Mouse (Mus musculus): ENCODE measurements around the gene Anapc15. TPM values are rescaled to one million over a fixed set of nuclear protein-coding genes. Genes with fewer than 3 reads are reported as not detected.

Gene Anapc15
- total RNA-seq (2014; rRNA removed) (49.9 and 56.9 TPM in 2 replicates), polyA plus RNA-seq (2015; fragmentation: Nextera tagmentation; extraction: Ambion mirVana) (62.7 and 68.3 TPM in 2 replicates)

DNA sequence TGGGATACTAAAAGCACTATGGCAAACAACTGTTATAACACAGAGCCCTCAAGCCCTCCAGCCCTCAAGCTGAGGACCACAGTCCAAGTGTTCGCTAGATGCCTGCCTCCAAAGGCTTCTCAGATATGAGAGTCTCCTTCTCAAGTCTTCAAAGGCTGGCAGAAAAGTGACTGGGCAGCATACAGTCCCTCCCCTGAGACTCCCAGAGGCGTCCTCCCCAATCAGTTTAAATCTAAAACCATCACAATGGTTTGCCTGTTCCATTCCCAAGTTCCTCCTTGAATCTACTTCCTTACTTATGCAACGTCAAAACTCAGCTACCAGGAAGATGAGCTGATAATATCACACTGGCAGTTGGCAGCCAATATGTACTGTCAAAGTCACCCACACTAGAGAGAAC, at the start of gene Anapc15:
Gene Anapc15 (plus strand): TSS at position 301 of the 400 bp plus-strand sequence.
- DNase-seq (ENCODE audit: low spot score): no peak
- Histone ChIP-seq H3K9ac (replicated peaks; ENCODE audit: low read length, poor library complexity, severe bottlenecking) (no peak within 1 kb of the TSS), H3K4me3 (ENCODE audit: low read depth, low read length) (no peak within 1 kb of the TSS), H3K27ac (ENCODE audit: low read depth, low read length) (no peak within 1 kb of the TSS), H3K9me3 (ENCODE audit: low read length) (no peaks in the 10 kb centered on the region), H3K27me3 (ENCODE audit: insufficient read depth, low read length) (no peaks in the 10 kb centered on the region), H3K4me1 (ENCODE audit: insufficient read depth, low read length) (no peaks in the 10 kb centered on the region), H3K36me3 (ENCODE audit: insufficient read depth, low read length) (no peaks in the 10 kb centered on the region), H3K4me2 (ENCODE audit: low read depth, low read length, poor library complexity, severe bottlenecking) (no peak within 1 kb of the TSS)
- TF ChIP-seq CTCF (IDR thresholded peaks at IDR 0.05): no peak
- 78% methylated on average over 3 of the region's 3 CpGs for WGBS
- no peak for ATAC-seq (ENCODE audit: low FRiP score)

DNA sequence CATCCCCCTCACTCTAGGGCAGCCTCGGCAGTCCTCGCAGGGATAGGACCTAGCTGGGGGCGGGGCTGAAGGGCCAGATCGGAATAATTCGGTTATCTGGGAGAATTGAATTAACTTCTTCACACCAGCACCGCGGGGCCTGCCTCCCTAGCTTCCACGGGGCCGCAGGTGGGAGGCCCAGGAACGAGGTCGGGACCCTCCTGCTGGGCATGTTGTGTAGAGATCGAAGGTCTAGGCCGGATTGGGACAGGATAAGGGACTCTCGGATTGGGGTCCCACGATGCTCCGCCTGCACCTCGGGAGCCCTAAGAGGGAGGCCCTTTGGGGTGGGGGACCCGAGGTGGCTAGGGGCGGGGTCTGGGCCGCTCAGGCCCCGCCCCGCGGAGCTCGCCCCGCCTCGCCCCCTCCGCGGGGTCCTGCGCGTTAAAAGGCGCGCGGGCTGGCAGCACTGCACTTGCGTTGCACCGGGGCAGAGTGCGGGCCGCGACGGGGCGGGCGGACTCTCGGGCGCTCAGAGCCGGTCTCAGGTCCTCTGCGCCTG, 45.6 kb upstream of the Anapc15 start, which contains the start of gene Phox2a:
Gene Phox2a (plus strand): TSS at position 453 of the 541 bp plus-strand sequence.
- H3K27ac ChIP-seq (ENCODE audit: low read depth, low read length): no peak within 1 kb of the TSS
- WGBS: under 1% methylated on average over 29 of the region's 45 CpGs
- no peak for TF ChIP-seq CTCF (IDR thresholded peaks at IDR 0.05)
- H3K4me3 ChIP-seq (ENCODE audit: low read depth, low read length): peak within 1 kb of the TSS; percentile 25
- peaks cover 60% of the 10 kb centered on the region for H3K27me3 ChIP-seq (ENCODE audit: insufficient read depth, low read length)
- H3K36me3 ChIP-seq (ENCODE audit: insufficient read depth, low read length): no peaks in the 10 kb centered on the region
- no peaks in the 10 kb centered on the region for H3K4me1 ChIP-seq (ENCODE audit: insufficient read depth, low read length)
- no peak for DNase-seq (ENCODE audit: low spot score)
- H3K9ac ChIP-seq (replicated peaks; ENCODE audit: low read length, poor library complexity, severe bottlenecking): no peak within 1 kb of the TSS
- no peak for ATAC-seq (ENCODE audit: low FRiP score)
- peak within 1 kb of the TSS; percentile 10 for H3K4me2 ChIP-seq (ENCODE audit: low read depth, low read length, poor library complexity, severe bottlenecking)
- no peaks in the 10 kb centered on the region for H3K9me3 ChIP-seq (ENCODE audit: low read length)

DNA sequence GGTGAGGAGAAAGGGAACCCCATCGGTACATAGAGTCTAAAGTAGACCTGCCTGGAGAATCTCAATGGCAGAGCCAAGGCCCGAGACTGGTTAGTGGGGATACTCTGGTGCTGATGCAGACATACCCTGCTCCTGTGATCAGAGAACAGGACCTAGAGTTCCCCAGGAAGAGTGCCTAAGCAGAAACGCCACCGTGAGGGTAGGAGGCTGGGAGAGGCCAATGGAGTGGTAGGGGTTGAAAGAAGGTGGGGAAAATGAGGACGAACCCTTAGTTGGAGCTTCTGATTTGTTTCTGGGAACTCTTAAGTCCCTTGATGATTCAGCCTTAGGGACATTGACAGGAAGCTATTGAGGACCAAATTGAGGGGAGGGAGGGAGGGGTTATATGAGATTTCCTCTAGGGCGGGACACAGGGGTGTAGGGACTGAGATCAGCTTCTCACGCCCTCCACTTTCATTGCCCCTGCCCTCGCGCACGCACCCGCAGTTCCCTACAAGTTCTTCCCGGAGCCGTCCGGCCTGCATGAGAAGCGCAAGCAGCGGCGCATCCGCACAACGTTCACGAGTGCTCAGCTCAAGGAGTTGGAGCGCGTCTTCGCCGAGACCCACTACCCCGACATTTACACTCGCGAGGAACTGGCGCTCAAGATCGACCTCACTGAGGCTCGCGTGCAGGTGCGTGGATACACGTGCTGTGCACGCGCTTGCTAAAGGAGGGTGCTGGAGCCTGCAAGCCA, 43.1 kb upstream of the Anapc15 start:
- H3K4me2 ChIP-seq (ENCODE audit: low read depth, low read length, poor library complexity, severe bottlenecking): peak overlapping the region; percentile 52
- no peaks in the 10 kb centered on the region for H3K9me3 ChIP-seq (ENCODE audit: low read length)
- no peak overlapping the region for H3K27ac ChIP-seq (ENCODE audit: low read depth, low read length)
- no peak for ATAC-seq (ENCODE audit: low FRiP score)
- H3K4me3 ChIP-seq (ENCODE audit: low read depth, low read length): peak overlapping the region; percentile 31
- peaks cover 68% of the 10 kb centered on the region for H3K27me3 ChIP-seq (ENCODE audit: insufficient read depth, low read length)
- no peak overlapping the region for H3K9ac ChIP-seq (replicated peaks; ENCODE audit: low read length, poor library complexity, severe bottlenecking)
- WGBS: 4% methylated on average over 35 of the region's 35 CpGs
- DNase-seq (ENCODE audit: low spot score): no peak
- no peaks in the 10 kb centered on the region for H3K36me3 ChIP-seq (ENCODE audit: insufficient read depth, low read length)
- no peak for TF ChIP-seq CTCF (IDR thresholded peaks at IDR 0.05)
- H3K4me1 ChIP-seq (ENCODE audit: insufficient read depth, low read length): no peaks in the 10 kb centered on the region

DNA sequence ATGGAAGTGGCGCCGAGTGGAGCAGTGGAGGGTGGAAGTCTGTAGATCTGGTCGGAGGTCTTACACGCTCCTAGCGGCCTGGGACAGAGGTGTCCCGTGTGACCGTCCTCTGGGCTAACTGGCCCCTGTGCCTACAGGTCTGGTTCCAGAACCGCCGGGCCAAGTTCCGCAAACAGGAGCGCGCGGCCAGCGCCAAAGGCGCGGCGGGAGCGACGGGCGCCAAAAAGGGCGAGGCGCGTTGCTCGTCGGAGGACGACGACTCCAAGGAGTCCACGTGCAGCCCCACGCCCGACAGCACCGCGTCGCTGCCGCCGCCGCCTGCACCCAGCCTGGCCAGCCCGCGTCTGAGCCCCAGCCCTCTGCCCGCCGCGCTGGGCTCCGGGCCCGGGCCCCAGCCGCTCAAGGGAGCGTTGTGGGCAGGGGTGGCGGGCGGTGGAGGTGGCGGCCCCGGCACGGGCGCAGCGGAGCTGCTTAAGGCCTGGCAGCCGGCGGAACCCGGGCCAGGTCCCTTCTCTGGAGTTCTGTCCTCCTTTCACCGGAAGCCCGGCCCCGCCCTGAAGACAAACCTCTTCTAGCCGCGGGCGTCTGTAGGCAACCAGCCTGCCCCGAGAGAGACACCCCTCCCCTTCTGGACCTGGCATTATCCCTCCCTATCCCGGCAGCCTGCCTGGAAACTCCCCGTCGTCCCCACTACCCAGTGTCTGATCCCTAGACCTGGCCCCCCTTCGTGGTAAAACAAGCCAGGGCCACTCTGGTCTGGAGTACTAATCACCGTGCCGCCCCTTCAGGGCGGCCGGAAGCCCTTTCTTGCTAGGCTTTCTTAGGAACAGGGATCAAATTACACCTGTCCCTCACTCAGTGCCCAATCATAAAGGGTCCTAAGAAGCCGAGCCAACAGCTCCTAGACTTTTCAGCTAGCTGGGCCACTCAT, 41.7 kb upstream of the Anapc15 start:
- Histone ChIP-seq H3K27ac (ENCODE audit: low read depth, low read length) (no peak overlapping the region), H3K9me3 (ENCODE audit: low read length) (no peaks in the 10 kb centered on the region), H3K4me2 (ENCODE audit: low read depth, low read length, poor library complexity, severe bottlenecking) (peak overlapping the region; percentile 48), H3K36me3 (ENCODE audit: insufficient read depth, low read length) (no peaks in the 10 kb centered on the region), H3K4me1 (ENCODE audit: insufficient read depth, low read length) (no peaks in the 10 kb centered on the region), H3K4me3 (ENCODE audit: low read depth, low read length) (peak overlapping the region; percentile 31), H3K9ac (replicated peaks; ENCODE audit: low read length, poor library complexity, severe bottlenecking) (0 out of 2 replicates have a peak overlapping the region, but pooled peaks have one; percentile 19), H3K27me3 (ENCODE audit: insufficient read depth, low read length) (peaks cover 62% of the 10 kb centered on the region)
- under 1% methylated on average over 59 of the region's 71 CpGs for WGBS
- DNase-seq (ENCODE audit: low spot score): peak; percentile 40
- no peak for TF ChIP-seq CTCF (IDR thresholded peaks at IDR 0.05)
- peak; percentile 52; the same call in 1 of the 2 replicates for ATAC-seq (ENCODE audit: low FRiP score)

DNA sequence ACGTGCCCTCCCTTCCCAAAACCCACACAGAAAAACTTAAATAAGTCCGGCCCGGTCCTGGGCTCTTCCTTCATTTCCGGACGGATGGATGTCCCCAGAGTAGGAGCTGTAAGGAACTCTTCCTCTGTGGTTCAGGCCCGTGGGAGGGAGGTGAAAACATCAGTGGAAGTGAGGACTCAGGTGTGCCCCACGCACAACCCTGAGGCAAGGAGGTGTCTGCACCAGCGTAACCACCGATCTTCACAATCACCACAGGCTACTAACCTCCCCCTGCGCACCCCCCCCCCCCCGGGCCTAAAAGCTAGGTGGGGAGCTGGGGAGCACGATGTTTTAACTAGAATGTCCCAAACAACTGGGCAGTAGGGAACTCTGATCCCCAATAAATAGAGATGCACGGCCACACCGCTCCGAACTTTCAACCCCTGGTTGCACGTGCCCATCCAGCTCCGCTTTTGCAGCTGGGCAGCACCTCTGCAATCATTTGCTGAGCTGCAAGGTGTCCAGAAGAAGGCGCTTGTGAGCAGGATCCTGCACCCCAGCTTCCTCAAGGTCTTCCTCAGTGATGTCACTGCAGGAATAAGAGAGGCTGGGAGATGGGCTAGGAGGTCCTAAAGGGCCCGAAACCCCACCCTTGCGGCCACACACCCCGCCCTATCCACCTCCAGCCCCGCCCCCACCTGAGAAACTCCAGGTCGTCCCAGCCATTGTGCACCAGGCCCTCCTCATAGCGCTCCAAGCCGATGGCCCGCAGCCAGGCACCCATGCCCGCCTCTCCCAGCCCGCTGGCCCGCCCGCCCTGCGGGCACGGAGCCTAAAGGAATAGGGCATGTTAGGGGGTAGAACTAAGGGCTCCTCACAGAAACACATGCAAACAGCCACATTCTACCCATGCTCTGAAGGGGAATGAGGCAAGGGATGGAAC, 40.4 kb upstream of the Anapc15 start:
- Histone ChIP-seq H3K4me2 (ENCODE audit: low read depth, low read length, poor library complexity, severe bottlenecking) (no peak overlapping the region), H3K9me3 (ENCODE audit: low read length) (no peaks in the 10 kb centered on the region), H3K4me3 (ENCODE audit: low read depth, low read length) (no peak overlapping the region), H3K4me1 (ENCODE audit: insufficient read depth, low read length) (no peaks in the 10 kb centered on the region), H3K9ac (replicated peaks; ENCODE audit: low read length, poor library complexity, severe bottlenecking) (no peak overlapping the region), H3K27ac (ENCODE audit: low read depth, low read length) (no peak overlapping the region), H3K36me3 (ENCODE audit: insufficient read depth, low read length) (no peaks in the 10 kb centered on the region; the same call in 1 of the 2 replicates), H3K27me3 (ENCODE audit: insufficient read depth, low read length) (peaks cover 50% of the 10 kb centered on the region)
- DNase-seq (ENCODE audit: low spot score) (peak; percentile 28), ATAC-seq (ENCODE audit: low FRiP score) (no peak)
- TF ChIP-seq CTCF (IDR thresholded peaks at IDR 0.05): peak; percentile 55
- 37% methylated on average over 31 of the region's 32 CpGs for WGBS
